Comparison of ENCODE assay signal across 8 mouse cellular contexts in the genomic region with DNA sequence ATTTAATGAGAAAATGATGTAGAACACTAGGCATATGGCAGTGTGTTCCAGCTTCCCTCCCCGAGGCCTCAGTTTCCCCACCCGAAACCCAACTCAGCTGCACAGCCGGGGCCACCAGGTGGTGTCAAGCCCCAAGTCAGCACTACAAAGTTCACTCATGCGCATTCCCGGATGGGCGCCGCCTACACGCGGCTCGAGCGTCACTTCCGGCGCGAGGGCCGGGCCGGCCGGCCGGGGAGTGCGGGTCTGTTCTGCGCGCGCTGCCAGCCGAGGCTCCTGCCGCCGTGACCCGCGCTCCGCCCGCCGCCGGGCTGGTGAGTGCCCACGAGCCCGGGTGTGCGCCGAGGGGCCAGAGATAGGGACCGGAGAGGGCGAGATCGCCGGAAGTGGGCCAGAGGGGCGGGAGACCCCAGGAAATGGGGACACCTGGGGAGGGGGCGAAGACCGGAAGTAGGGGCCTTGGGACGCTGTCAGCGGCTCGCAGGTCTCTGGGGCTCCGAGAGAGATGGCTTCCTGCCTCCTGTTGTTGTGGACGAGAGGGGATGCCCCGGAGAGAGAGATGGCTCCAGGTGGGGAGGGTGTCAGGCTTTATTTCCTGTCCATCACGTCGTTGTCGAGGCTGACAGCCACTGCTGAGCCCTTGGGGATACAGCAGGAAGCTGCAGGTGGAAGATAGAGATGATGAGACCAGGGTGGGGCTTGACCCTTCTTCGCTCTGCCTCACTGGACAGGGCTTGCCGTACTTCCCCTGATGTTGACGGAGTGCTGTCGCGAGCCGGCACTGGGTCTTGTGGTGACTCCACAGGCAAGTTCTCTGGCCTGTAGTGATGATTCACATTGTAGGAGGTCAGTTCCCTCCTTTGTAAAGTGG. TPM values are rescaled to one million over a fixed set of nuclear protein-coding genes. Genes with fewer than 3 reads are reported as not detected.
DNase-seq lines count a peak whose midpoint lies in the region; ATAC-seq and TF ChIP-seq lines count a peak whose summit lies in the region.

A gene (plus strand): TSS at position 214 of the 871 bp plus-strand sequence.

- H3K4me2 ChIP-seq in lung, embryonic 16.5 days (ENCODE audit: low read depth, low read length), result peak within 1 kb of the TSS; percentile 94

- peak; percentile 87 for DNase-seq in G1E (ENCODE audit: low spot score)
- DNase-seq in cerebellum, adult 18-20 months, result peak; percentile 87 to 90
- peak; percentile 85 for DNase-seq in forelimb bud, embryonic 11.5 days (ENCODE audit: low read depth, low spot score)
- peak; percentile 61 for DNase-seq in layer of hippocampus, adult 9-10 months (ENCODE audit: low spot score)
- peak; percentile 72 for DNase-seq in ovary, postnatal 10 days (ENCODE audit: low spot score)
- DNase-seq in thymus, postnatal 10 days (ENCODE audit: low spot score in 2 of 2), result peak; percentile 81 to 85

- H3K36me3 ChIP-seq in G1E (replicated peaks), result peaks cover 4% of the 10 kb centered on the region
- H3K36me3 ChIP-seq in lung, embryonic 16.5 days (ENCODE audit: control insufficient read depth, insufficient read depth, low read length), result no peaks in the 10 kb centered on the region

- no peak for TF ChIP-seq CTCF in G1E (IDR thresholded peaks at IDR 0.05; ENCODE audit: low read depth, low read length)

- no peaks in the 10 kb centered on the region for H3K27me3 ChIP-seq in G1E (ENCODE audit: insufficient read depth, low read length)
- no peaks in the 10 kb centered on the region for H3K27me3 ChIP-seq in lung, embryonic 16.5 days (ENCODE audit: control insufficient read depth, insufficient read depth, low read depth, low read length)

- H3K27ac ChIP-seq in lung, embryonic 16.5 days (ENCODE audit: low read length), result peak within 1 kb of the TSS; percentile 86

- H3K4me1 ChIP-seq in G1E (ENCODE audit: insufficient read depth, low read depth, low read length), result peaks cover 26% of the 10 kb centered on the region
- peaks cover 9% of the 10 kb centered on the region for H3K4me1 ChIP-seq in lung, embryonic 16.5 days (replicated peaks; ENCODE audit: control insufficient read depth, insufficient read depth, low read length)

- H3K9me3 ChIP-seq in G1E (replicated peaks), result no peaks in the 10 kb centered on the region
- H3K9me3 ChIP-seq in lung, embryonic 16.5 days (ENCODE audit: control insufficient read depth, low read length), result no peaks in the 10 kb centered on the region

- peak within 1 kb of the TSS; percentile 98 for H3K9ac ChIP-seq in lung, embryonic 16.5 days (ENCODE audit: low read length)

- H3K4me3 ChIP-seq in G1E (ENCODE audit: low read depth, low read length), result peak within 1 kb of the TSS; percentile 90
- H3K4me3 ChIP-seq in lung, embryonic 16.5 days (ENCODE audit: low read length), result peak within 1 kb of the TSS; percentile 92

- 1% methylated on average over 55 of the region's 57 CpGs for whole genome bisulfite sequencing in lung, embryonic 16.5 days

- peak; percentile 85 for ATAC-seq in G1E (ENCODE audit: extremely low read depth, insufficient number of reproducible peaks, low FRiP score, poor library complexity, severe bottlenecking)
- ATAC-seq in hematopoietic stem cell, adult 5-6 weeks (replicated peaks in 1 of 2; ENCODE audit: insufficient read depth in 1 of 2, low FRiP score in 2 of 2, low TSS enrichment in 1 of 2, low read depth in 1 of 2, poor library complexity in 2 of 2, severe bottlenecking in 2 of 2), result peak; percentile 84 to 85
- peak; percentile 96 for ATAC-seq in lung, embryonic 16.5 days (ENCODE audit: low read depth)

RNA-seq across cellular contexts. Expression of the gene that starts here (rescaled TPM):
- total RNA-seq in G1E (2014; fragmentation: Nextera tagmentation) (20.5 and 23.0 TPM in 2 replicates), G1E (2017) (18.4 and 22.3 TPM in 2 replicates)
- polyA plus RNA-seq in G1E (2012), result 13.8 and 18.2 TPM in 2 replicates
- 11.4 and 13.9 TPM in 2 replicates for total RNA-seq in hematopoietic stem cell, adult 5-6 weeks (2017)
- polyA plus RNA-seq in lung, embryonic 16.5 days (2015; fragmentation: Nextera tagmentation; extraction: Ambion mirVana), result 29.5 and 31.2 TPM in 2 replicates

Comparison
In these comparisons a context has a peak if more than half of its experiments do, and no peak if none do; other contexts are left out.
1. Peak in every context shown above with its lines: DNase-seq, ATAC-seq, H3K4me3 ChIP-seq and H3K27ac ChIP-seq.